In genomic region chr6:30545689-30546088, GRCm38 (mm10) we compare ENCODE assay signal across 13 mouse cellular contexts. TPM values are rescaled to one million over a fixed set of nuclear protein-coding genes. Genes with fewer than 3 reads are reported as not detected.
A peak's percentile ranks its signal among the peaks of the same experiment; 100 is the strongest.
DNase-seq lines count a peak whose midpoint lies in the region; ATAC-seq and TF ChIP-seq lines count a peak whose summit lies in the region.
"Had no signal": no experiment of that assay in that cellular context is flagged by ENCODE, and none has a peak within 500 bp of the region (broad histone marks: within the 10 kb centered on the region; RNA-seq: fewer than 3 reads in every experiment).

No protein-coding gene starts in this region.

- H3K4me1 ChIP-seq in lung, embryonic 14.5 days (ENCODE audit: insufficient read depth): peaks cover 32% of the 10 kb centered on the region
- peaks cover 39% of the 10 kb centered on the region for H3K4me1 ChIP-seq in hindbrain, embryonic 14.5 days (replicated peaks; ENCODE audit: control insufficient read depth, insufficient read depth, low read length)
- peaks cover 61% of the 10 kb centered on the region for H3K4me1 ChIP-seq in neural tube, embryonic 13.5 days (replicated peaks)

- ATAC-seq in lung, embryonic 14.5 days (ENCODE audit: insufficient read depth): no peak
- ATAC-seq in hindbrain, embryonic 14.5 days (ENCODE audit: low FRiP score): no peak
- no peak for ATAC-seq in neural tube, embryonic 13.5 days (ENCODE audit: low read depth)
- ATAC-seq: intestine, postnatal 0 days; Patski had no signal

- TF ChIP-seq CTCF in lung, embryonic 14.5 days (IDR thresholded peaks at IDR 0.05; ENCODE audit: low read depth): no peak

- H3K4me3 ChIP-seq in lung, embryonic 14.5 days (ENCODE audit: low read depth, low read length): no peak overlapping the region
- H3K4me3 ChIP-seq in hindbrain, embryonic 14.5 days (replicated peaks; ENCODE audit: low read length): no peak overlapping the region
- no peak overlapping the region for H3K4me3 ChIP-seq in neural tube, embryonic 13.5 days

- peak; percentile 75 for DNase-seq in heart, adult 11 months
- DNase-seq in heart, adult 18-20 months: no peak
- no peak for DNase-seq in lung, embryonic 14.5 days
- DNase-seq in lung, postnatal 14 days: no peak
- no peak for DNase-seq in hindbrain, embryonic 14.5 days (ENCODE audit: low spot score)
- no peak for DNase-seq in layer of hippocampus, adult 18-20 months (ENCODE audit: low spot score in 2 of 2)
- no peak for DNase-seq in kidney, adult 9 months
- DNase-seq: adrenal gland, postnatal 14 days; cerebellum, adult 2 months had no signal

- peak overlapping the region; percentile 63; the same call in 1 of the 2 replicates for H3K27ac ChIP-seq in lung, embryonic 14.5 days (ENCODE audit: low read depth)
- H3K27ac ChIP-seq in hindbrain, embryonic 14.5 days: peak overlapping the region; percentile 94
- peak overlapping the region; percentile 92 for H3K27ac ChIP-seq in neural tube, embryonic 13.5 days (replicated peaks)

- no peaks in the 10 kb centered on the region for H3K27me3 ChIP-seq in lung, embryonic 14.5 days (ENCODE audit: insufficient read depth, low read length)
- no peaks in the 10 kb centered on the region for H3K27me3 ChIP-seq in hindbrain, embryonic 14.5 days (ENCODE audit: control insufficient read depth, insufficient read depth, low read length)
- H3K27me3 ChIP-seq in neural tube, embryonic 13.5 days: no peaks in the 10 kb centered on the region
- H3K27me3 ChIP-seq: Patski had no signal

- no peak overlapping the region for H3K9ac ChIP-seq in lung, embryonic 14.5 days
- H3K9ac ChIP-seq in hindbrain, embryonic 14.5 days: no peak overlapping the region
- H3K9ac ChIP-seq in neural tube, embryonic 13.5 days: no peak overlapping the region

- H3K9me3 ChIP-seq in lung, embryonic 14.5 days (ENCODE audit: low read depth, low read length): no peaks in the 10 kb centered on the region
- H3K9me3 ChIP-seq in hindbrain, embryonic 14.5 days (ENCODE audit: control insufficient read depth, low read length): no peaks in the 10 kb centered on the region
- H3K9me3 ChIP-seq in neural tube, embryonic 13.5 days: no peaks in the 10 kb centered on the region

- WGBS in lung, embryonic 14.5 days: 58% methylated on average over 7 of the region's 7 CpGs
- 72% methylated on average over 7 of the region's 7 CpGs for WGBS in hindbrain, embryonic 14.5 days
- 73% methylated on average over 7 of the region's 7 CpGs for WGBS in neural tube, embryonic 13.5 days

- no peak overlapping the region for H3K4me2 ChIP-seq in lung, embryonic 14.5 days
- H3K4me2 ChIP-seq in hindbrain, embryonic 14.5 days (replicated peaks): no peak overlapping the region
- H3K4me2 ChIP-seq in neural tube, embryonic 13.5 days: no peak overlapping the region

- H3K36me3 ChIP-seq in lung, embryonic 14.5 days (ENCODE audit: insufficient read depth): no peaks in the 10 kb centered on the region
- no peaks in the 10 kb centered on the region for H3K36me3 ChIP-seq in hindbrain, embryonic 14.5 days (replicated peaks; ENCODE audit: control insufficient read depth, insufficient read depth)
- H3K36me3 ChIP-seq in neural tube, embryonic 13.5 days: no peaks in the 10 kb centered on the region

RNA-seq across cellular contexts. Expression of gene Cpa2, which starts 4.3 kb away (rescaled TPM):
- under 1 TPM in 1 of 2 experiments, not detected in 1; 0.25 TPM for total RNA-seq in heart, adult 18-20 months (2021)
- polyA plus RNA-seq in lung, embryonic 14.5 days (2014; fragmentation: Nextera tagmentation; extraction: Ambion mirVana): 7.2 and 7.8 TPM in 2 replicates
- 7.1 and 8.4 TPM in 2 replicates for polyA plus RNA-seq in hindbrain, embryonic 14.5 days (2014; fragmentation: Nextera tagmentation; extraction: Ambion mirVana)
- polyA plus RNA-seq in neural tube, embryonic 13.5 days (2015; fragmentation: Nextera tagmentation; extraction: Ambion mirVana): 6.2 and 7.8 TPM in 2 replicates
- under 1 TPM; 0.56 to 0.87 TPM for total RNA-seq in layer of hippocampus, adult 18-20 months (2021)
- polyA plus RNA-seq: C2C12, Patski had no signal

RNA-seq across cellular contexts. Expression of gene Cpa4, which starts 22.5 kb away (rescaled TPM):
- total RNA-seq in heart, adult 18-20 months (2021): not detected
- polyA plus RNA-seq in lung, embryonic 14.5 days (2014; fragmentation: Nextera tagmentation; extraction: Ambion mirVana): 0.07 and 0.14 TPM in 2 replicates
- polyA plus RNA-seq in hindbrain, embryonic 14.5 days (2014; fragmentation: Nextera tagmentation; extraction: Ambion mirVana): 1.2 TPM in 2 replicates
- polyA plus RNA-seq in neural tube, embryonic 13.5 days (2015; fragmentation: Nextera tagmentation; extraction: Ambion mirVana): 0.59 and 0.87 TPM in 2 replicates
- not detected for total RNA-seq in layer of hippocampus, adult 18-20 months (2021)
- polyA plus RNA-seq: C2C12, Patski had no signal

RNA-seq across cellular contexts. Expression of gene Ssmem1, which starts 36.0 kb away (rescaled TPM):
- total RNA-seq in heart, adult 18-20 months (2021): under 1 TPM in 1 of 2 experiments, not detected in 1; 0.41 TPM
- 0.16 and 0.49 TPM in 2 replicates for polyA plus RNA-seq in lung, embryonic 14.5 days (2014; fragmentation: Nextera tagmentation; extraction: Ambion mirVana)
- 0.19 TPM in 1 of 2 replicates, not detected in the other for polyA plus RNA-seq in hindbrain, embryonic 14.5 days (2014; fragmentation: Nextera tagmentation; extraction: Ambion mirVana)
- not detected in 2 replicates for polyA plus RNA-seq in neural tube, embryonic 13.5 days (2015; fragmentation: Nextera tagmentation; extraction: Ambion mirVana)
- total RNA-seq in layer of hippocampus, adult 18-20 months (2021): under 1 TPM; 0.54 to 0.63 TPM
- polyA plus RNA-seq: intestine, postnatal 0 days had no signal

RNA-seq across cellular contexts. Expression of gene Tmem209, which starts 36.1 kb away (rescaled TPM):
- total RNA-seq in heart, adult 18-20 months (2021): 1 to 10 TPM; 8.5 to 8.6 TPM
- polyA plus RNA-seq in lung, embryonic 14.5 days (2014; fragmentation: Nextera tagmentation; extraction: Ambion mirVana): 43.5 and 44.7 TPM in 2 replicates
- 32.9 and 33.2 TPM in 2 replicates for polyA plus RNA-seq in hindbrain, embryonic 14.5 days (2014; fragmentation: Nextera tagmentation; extraction: Ambion mirVana)
- polyA plus RNA-seq in neural tube, embryonic 13.5 days (2015; fragmentation: Nextera tagmentation; extraction: Ambion mirVana): 28.3 and 28.4 TPM in 2 replicates
- total RNA-seq in layer of hippocampus, adult 18-20 months (2021): 10 to 100 TPM; 18.6 to 23.3 TPM
